Mouse (Mus musculus): ENCODE measurements around the gene Rpl10a.
A peak's percentile ranks its signal among the peaks of the same experiment; 100 is the strongest.

DNA sequence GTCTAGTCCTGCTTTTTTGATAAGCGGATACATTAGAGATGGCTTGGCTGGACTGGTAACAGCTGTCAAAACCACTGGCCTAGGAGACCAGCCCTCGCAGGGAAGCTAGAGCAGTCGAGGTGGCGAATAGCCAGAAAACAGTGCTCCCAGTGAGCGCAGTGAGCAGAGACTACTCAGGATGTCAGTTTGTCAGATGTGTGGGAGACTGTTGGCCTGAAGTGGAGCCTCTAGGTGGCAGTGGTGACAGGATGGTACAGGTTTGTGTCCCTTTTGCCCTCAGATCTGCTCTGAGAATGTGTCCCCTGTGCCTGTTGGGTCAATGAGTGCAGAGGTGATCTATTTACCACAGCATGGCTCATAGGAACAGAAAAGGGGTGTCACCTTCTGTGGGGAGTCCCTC is 40.3 kb upstream of the Rpl10a start:
- TF ChIP-seq CTCF (IDR thresholded peaks at IDR 0.05; ENCODE audit: control insufficient read depth, insufficient read depth, low read length) (peak; percentile 33), POLR2A (IDR thresholded peaks at IDR 0.05; ENCODE audit: borderline replicate concordance, control insufficient read depth, low read depth, low read length) (no peak)
